Mouse (Mus musculus) telencephalon, adult 2 months (tissue): ENCODE measurements around the gene Aurka.

Experiments used
- DNase-seq: peaks from one replicate; pipeline ENCODE4 v3.0.0-alpha.2; 2011; ENCODE audit warnings: low read depth, low spot score

The Aurka gene

DNA sequence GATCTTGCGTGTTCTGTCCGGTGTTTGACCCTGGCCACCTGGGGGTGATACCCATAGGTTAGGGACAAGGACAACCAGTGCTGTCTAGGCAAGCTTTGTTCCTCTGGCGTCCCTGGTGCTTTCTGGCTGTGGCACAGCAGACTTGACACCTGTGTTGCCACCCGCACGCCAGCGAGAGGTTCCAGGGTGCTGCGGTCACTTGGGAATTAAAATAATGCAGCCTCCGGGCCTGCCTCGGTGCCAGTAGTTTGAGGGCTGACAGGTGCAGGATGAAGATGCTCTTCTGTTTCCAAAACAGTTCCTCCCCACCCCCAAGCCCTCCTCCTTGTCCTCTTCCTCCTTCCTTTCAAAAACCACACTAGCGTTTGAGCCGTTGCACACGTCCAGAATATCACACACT lies 11.6 kb upstream of the Aurka start:
- no peak for DNase-seq

GRCm38 (mm10) chr2:172381341-172381740 lies 11.0 kb upstream of the Aurka start:
- no peak for DNase-seq

GRCm38 (mm10) chr2:172380513-172380912 lies 10.2 kb upstream of the Aurka start:
- DNase-seq = no peak

- no peak for DNase-seq
These were observed 8.0 kb upstream of the Aurka start for GRCm38 (mm10) chr2:172378332-172378731.

GRCm38 (mm10) chr2:172376999-172377515 lies 6.7 kb upstream of the Aurka start:
- DNase-seq = no peak

GRCm38 (mm10) chr2:172376551-172376950 lies 6.2 kb upstream of the Aurka start:
- no peak for DNase-seq

DNA sequence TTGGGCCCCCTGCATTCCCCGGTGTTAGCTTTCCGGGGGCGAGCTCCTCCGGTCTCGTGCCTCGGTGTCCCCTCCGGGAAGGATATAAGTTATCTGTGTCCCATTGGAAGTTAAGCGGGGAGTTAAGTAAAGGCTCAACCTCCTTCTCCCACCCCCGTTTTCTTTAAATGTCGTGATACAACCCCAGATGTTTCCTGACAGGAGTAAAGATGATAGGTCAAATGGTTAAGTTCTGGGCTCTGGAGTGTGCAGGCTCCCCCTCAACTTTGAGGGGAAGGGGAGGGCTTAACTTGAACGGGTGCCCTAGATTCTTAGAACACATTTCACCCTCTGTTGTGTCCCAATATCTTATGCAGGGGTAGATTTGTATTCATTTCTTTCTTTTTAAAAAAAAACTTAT lies 923 bp upstream of the Aurka start:
- DNase-seq = no peak

DNA sequence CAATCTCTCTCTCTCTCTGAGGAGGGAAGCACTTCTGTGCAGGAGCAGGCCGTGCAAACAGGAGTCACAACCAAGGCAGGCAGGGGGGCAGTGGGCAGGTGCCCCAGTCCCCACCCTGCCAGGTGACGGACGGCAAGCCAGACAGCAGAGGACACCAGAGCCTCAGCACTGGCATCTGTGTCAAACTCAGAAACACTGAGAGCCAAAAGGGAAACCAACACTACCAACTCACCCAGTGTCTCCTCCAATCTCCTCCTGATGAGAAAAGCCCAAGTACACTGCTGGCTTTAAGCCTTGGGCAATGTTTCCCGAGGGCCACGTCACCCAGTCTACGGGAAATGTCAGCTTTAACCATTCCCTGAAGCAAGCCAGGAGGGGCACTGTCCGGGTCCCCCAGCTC lies 7.2 kb downstream of the Aurka start:
- DNase-seq = no peak

DNA sequence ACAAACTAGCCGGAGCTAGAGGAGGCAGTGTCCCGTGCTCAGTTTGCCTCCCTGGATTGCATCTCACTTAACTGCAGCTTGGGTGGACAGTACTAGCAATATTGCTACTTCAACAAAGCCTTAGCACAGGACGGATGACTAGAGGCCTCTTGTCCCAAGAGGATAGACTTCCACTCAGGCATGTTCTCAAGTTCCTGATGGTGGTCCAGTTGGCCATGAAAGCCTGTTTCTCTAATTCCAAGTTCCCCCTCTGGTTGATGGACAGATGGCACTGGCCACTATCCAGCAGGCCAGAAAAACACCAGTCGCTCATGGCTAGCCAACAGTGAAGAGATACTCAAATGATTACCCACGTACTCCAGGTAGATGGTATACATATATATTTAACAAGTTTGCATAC lies 14.5 kb downstream of the Aurka start:
- no peak for DNase-seq

DNA sequence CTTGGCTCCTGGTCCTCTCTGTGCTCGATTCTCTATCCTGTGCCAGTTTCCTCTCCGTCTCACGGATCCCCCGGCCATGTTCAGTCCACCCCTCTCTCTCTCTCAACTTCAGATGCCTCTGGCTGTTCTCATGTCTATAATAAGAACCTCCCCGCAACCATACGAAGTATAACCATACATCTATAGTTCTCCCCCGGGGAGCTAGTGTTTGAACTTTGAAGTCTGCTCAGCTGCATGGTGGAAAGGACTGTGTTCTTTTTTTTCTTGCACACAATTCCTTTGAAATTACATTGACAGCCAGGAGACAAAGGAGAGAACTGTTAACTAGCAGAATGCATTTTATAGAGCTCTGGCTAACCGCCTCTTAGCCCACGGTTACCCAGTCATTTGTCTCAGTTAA lies 15.6 kb downstream of the Aurka start:
- no peak for DNase-seq

DNA sequence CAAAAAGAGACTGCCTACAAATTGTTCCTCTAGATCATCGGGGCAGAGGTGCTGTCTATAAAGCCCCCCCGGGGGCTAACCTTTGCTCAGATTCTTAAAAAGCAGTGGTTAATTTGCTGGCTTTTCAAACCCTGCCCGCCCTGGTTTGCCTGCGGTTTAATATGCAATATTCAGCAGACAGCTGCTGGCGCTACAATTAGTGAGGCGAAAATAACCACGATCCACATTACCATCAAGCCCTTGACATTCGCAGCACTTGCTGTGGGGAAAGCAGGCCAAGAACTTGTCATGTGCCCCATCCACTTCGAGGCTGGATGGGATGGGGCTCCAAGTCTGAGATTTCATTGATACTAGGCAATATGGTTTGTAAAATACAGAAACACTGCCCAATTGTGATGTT lies 17.1 kb downstream of the Aurka start:
- peak; percentile 36 for DNase-seq

- DNase-seq = no peak
These were observed 19.6 kb downstream of the Aurka start for GRCm38 (mm10) chr2:172350773-172351172.

GRCm38 (mm10) chr2:172349776-172350175 lies 20.6 kb downstream of the Aurka start:
- DNase-seq = no peak

GRCm38 (mm10) chr2:172348297-172348950 lies 21.9 kb downstream of the Aurka start:
- peak; percentile 41 for DNase-seq

DNA sequence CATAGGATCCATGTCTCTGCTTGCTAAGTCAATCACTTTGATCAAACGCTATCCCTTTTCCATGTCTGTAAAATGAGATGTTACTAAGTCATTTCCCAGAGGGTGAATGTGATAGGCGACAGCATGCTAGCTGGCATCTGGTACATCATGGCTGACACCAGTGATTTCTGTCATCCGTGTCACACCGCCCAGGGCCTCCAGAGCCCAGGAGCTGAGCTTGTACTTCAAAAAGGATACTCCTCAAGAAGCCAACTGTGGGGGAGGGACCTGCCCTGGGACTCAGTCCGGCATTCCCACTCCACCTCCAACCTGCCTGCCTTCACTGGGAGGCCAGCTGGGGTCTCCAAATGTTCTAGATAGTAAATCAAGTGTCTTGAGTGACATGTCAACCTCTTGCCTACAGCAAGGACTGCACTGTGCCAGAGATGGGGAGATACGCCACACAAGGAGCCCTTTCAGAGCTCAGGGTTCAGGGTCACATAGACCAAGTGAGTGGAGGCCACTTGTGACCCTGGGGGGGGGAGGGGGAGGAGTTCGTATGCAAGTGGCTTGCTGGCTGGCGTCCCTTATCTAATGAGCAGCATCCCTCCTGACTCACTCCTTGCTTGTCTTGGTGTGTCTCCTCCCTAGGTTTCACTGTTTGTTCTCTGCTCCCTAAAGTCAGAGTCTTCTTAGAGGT lies 23.3 kb downstream of the Aurka start:
- DNase-seq = no peak

DNA sequence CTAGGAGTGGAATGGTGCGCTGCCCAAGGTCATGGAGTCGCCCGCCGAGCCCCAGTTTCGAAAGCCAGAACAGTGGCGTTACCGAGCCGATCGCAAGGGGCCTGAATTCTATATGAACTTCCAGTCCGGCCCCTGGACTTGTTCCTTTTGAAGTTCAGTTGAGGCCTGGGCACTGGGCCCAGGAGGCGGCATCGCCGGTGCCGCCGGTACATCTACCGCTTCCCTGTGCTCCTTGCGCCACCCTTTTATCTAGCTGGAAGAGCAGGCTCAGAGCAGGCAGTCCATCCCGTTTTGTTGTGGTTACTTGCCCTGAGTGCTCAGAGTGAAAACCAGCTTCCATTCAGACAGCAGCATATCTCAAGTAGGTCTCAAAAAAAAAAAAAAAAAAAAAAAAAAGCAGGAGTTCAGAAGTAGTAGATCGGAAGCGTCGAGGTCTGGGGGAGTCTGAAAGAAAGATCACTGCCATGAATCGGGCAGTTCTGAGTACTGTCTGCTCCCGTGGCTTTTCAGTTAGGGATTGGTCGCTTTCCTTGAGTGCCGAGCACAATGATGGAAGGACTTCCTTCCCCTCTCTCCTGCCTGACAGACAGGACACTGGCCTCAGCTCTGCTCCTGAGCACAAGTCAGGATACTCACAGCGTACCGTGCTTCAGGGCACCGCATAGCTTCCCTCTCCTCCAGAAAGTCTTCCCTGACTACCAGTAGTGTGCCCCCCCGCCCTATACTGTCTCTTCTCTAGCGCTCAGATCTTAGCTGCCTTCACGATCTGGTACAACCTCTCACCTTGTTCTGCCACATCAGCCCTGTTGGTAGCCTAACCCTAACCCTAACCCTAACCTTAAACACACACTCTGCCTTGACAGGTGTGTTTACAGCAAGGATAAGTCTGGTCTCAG lies 24.1 kb downstream of the Aurka start:
- no peak for DNase-seq

DNA sequence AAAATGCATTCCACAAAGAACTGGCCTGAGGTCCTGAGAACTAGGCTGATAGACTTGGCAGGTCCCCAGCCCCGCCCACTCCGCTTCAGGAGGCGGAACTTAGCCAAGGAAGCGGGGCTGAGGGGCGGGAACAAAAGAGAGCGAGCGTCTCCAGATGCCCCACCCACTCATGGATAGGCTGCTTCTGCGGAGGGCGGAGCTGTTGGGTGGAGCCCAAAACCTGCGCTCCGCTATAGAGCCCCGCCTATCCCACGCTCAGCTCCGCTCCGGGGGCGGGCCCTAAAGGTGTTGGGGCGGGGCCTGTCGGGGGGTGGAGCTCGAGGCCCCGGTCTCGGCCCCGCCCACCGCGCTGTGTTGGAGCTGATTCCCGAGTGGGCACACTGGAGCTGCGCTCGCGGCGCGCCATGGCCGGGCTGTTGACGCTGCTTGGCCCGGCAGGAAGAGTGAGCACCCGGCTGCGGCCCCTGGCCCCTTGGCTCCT lies 25.0 kb downstream of the Aurka start, which contains the start of gene Fam210b:
Gene Fam210b (plus strand): TSS at position 308 of the 481 bp plus-strand sequence.
- peak; percentile 95 for DNase-seq

DNA sequence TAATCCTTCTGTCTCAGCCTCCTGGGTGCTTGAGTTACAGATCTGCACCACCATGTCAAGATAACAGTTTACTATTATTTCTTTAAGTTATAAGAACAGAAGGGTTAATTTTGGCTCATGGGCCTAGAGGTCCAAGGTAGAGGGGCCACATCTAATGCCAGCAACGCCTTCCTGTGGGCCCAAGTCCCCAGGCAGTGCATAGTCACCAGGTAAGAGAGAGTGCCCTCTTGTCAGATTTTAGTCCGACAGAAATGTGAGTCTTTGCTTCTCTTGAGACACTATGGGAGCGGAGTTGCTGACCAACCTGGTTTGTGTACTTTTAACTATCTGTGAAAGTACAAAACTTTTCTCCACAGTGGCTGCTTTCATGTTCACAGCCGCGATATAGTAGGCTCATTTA lies 25.7 kb downstream of the Aurka start:
- no peak for DNase-seq

- no peak for DNase-seq
These were observed 26.6 kb downstream of the Aurka start for GRCm38 (mm10) chr2:172343751-172344150.

DNA sequence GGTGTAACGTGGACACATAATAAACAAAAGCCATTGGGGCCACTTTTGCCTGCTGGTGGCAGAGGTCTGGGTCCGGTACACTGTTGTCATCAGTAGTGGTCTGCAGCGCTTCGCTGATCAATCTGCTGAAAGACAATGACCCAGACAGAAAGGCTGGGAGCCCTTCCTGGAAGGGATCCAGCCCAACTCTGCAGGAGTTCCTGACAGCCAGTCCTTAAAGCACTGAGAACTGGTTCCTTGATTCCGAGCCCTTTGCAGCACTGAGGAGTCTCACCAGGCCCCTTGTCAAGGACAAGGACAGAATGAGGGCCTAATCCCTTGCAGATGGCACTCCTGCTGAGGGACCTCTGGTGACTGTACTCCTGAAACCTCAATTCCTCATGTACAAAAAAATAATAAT lies 28.7 kb downstream of the Aurka start:
- no peak for DNase-seq

DNA sequence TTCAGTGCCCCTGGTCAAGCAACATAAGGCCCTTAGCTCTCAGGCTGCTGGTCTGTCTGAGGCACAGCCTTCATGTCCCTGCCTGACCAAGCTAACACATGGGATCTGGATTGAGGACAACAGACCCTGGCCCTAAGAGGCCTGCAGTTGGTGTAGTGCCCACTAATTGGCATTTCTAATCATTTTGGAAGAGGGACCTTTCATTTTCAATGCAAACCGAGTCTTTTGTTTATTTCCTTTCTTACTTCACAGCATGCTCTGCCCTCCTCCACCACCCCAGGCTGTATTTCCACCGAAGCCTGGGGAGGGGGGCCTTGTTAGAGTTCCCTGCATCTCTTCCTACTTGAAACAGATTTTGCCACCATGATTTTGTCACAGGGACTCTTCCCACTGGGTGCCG lies 29.4 kb downstream of the Aurka start:
- no peak for DNase-seq
